Mouse (Mus musculus): ENCODE measurements at regions not wholly inside any gene's neighbourhood (a gene's known extent, or its start where the extent isn't known, plus 50 kb on each side); places are given as distances from the start of the nearest gene placed in this dataset.

DNA sequence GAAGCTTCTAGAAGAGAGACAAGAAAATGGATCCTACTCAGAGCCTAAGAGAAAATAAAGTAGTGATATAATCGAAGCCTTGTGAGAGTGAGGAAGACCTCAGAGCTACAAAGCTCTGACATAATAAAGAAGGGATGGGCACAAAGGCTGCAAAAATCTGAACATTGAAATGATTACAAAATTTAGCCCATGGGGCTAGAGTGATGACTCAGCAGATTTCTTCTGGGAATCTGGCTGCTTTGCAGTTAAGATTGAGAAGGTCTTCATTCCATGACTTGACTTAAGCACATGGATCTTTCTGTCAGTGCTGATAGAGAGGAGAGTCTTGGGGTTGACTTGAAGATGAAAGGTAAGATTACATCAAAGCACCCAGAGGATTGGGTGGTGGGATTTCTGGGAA, 633.3 kb upstream of the Gm19410 start:
- no peak for TF ChIP-seq CTCF (IDR thresholded peaks at IDR 0.05; ENCODE audit: control insufficient read depth, insufficient read depth, low read length)
- no peak for TF ChIP-seq POLR2A (IDR thresholded peaks at IDR 0.05; ENCODE audit: borderline replicate concordance, control insufficient read depth, low read depth, low read length)

Measured in bone marrow, adult 2 months (tissue).